ENCODE assay signal across 8 mouse cellular contexts in the genomic region with DNA sequence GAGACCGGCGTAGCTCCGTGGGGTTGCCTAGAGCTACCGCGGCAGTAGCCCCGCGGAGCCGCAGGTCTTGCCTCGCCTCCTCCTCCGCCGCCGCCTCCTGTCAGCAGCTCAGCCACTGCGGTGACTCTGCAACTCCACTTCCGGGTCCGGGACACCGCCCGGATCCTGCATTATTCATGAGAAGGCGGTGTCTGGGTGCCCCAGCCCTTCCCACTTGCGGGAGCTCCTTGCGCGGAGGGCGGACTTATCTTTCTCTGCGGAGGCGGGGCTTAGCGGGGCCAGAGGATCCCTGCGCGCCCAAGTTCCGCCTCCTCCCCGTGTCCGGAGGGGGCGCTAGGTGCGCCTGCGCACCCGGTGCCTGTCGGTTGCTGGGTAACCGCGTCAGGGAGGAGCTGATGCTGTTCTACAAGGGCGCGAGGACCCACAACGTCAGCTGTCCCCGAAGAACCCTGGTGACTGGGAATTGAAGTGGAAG. TPM values are rescaled to one million over a fixed set of nuclear protein-coding genes. Genes with fewer than 3 reads are reported as not detected.
DNase-seq lines count a peak whose midpoint lies in the region; ATAC-seq lines count a peak whose summit lies in the region.

Fam219a (minus strand) TSS at position 128 of the 475 bp plus-strand sequence.
Dnaic1 (plus strand) TSS at position 365 of the 475 bp plus-strand sequence.

- no peaks in the 10 kb centered on the region for H3K36me3 ChIP-seq in hindbrain, embryonic 14.5 days (replicated peaks; ENCODE audit: control insufficient read depth, insufficient read depth)

- H3K4me1 ChIP-seq in hindbrain, embryonic 14.5 days (replicated peaks; ENCODE audit: control insufficient read depth, insufficient read depth, low read length) = peaks cover 28% of the 10 kb centered on the region

- DNase-seq in R1 (ENCODE audit: low read depth, low spot score) = peak; percentile 99
- DNase-seq in cerebellum, postnatal 25 days = peak; percentile 97 to 99
- DNase-seq in frontal cortex, postnatal 25 days (ENCODE audit: low spot score in 2 of 2) = peak; percentile 90 to 95
- peak; percentile 97 for DNase-seq in hindbrain, embryonic 14.5 days (ENCODE audit: low spot score)
- DNase-seq in layer of hippocampus, postnatal 36 days = peak; percentile 99
- peak; percentile 99 for DNase-seq in lung, postnatal 36 days
- peak; percentile 99 for DNase-seq in retina, postnatal 1 day
- DNase-seq in urinary bladder, adult 18-20 months (ENCODE audit: low spot score in 2 of 2) = peak; percentile 93 to 99

- peak within 1 kb of the TSS; percentile 81 for H3K4me3 ChIP-seq in hindbrain, embryonic 14.5 days (replicated peaks; ENCODE audit: low read length)

- H3K27me3 ChIP-seq in hindbrain, embryonic 14.5 days (ENCODE audit: control insufficient read depth, insufficient read depth, low read length) = no peaks in the 10 kb centered on the region

- H3K9ac ChIP-seq in hindbrain, embryonic 14.5 days = peak within 1 kb of the TSS; percentile 85

- peak; percentile 98 for ATAC-seq in hindbrain, embryonic 14.5 days (ENCODE audit: low FRiP score)

- WGBS in hindbrain, embryonic 14.5 days = under 1% methylated on average over 41 of the region's 41 CpGs

- H3K9me3 ChIP-seq in hindbrain, embryonic 14.5 days (ENCODE audit: control insufficient read depth, low read length) = no peaks in the 10 kb centered on the region

- peak within 1 kb of the TSS; percentile 93 for H3K27ac ChIP-seq in hindbrain, embryonic 14.5 days

- H3K4me2 ChIP-seq in hindbrain, embryonic 14.5 days (replicated peaks) = peak within 1 kb of the TSS; percentile 80

RNA-seq across cellular contexts. Expression of gene Fam219a, which starts in this region (rescaled TPM):
- polyA plus RNA-seq in hindbrain, embryonic 14.5 days (2014; fragmentation: Nextera tagmentation; extraction: Ambion mirVana) = 20.0 and 23.5 TPM in 2 replicates
- 100 to 1,000 TPM; 151 to 152 TPM for total RNA-seq in layer of hippocampus, postnatal 36 days (2021)

RNA-seq across cellular contexts. Expression of gene Dnaic1, which starts in this region (rescaled TPM):
- polyA plus RNA-seq in hindbrain, embryonic 14.5 days (2014; fragmentation: Nextera tagmentation; extraction: Ambion mirVana) = 2.0 and 2.3 TPM in 2 replicates
- 10 to 100 TPM in 1 of 2 experiments, 1 to 10 TPM in 1; 8.2 to 10.1 TPM for total RNA-seq in layer of hippocampus, postnatal 36 days (2021)

Comparison
In these comparisons a context has a peak if more than half of its experiments do, and no peak if none do; other contexts are left out.
1. Peak in every context shown above with its lines: DNase-seq, ATAC-seq, H3K4me3 ChIP-seq and H3K27ac ChIP-seq.